Mouse (Mus musculus): ENCODE measurements around the gene Atp2a3. TPM values are rescaled to one million over a fixed set of nuclear protein-coding genes. Genes with fewer than 3 reads are reported as not detected.

Gene Atp2a3
- polyA plus RNA-seq (2012; fragmentation: generic; extraction: Trizol), result 0.54 TPM
- long read RNA-seq, experiment 1, partial matches to known transcripts, result 1 of 1 reads
- long read RNA-seq, experiment 1, other reads (novel, unspliced or antisense), result 0 of 1 reads
- long read RNA-seq, experiment 2, partial matches to known transcripts, result 0 of 2 reads
- long read RNA-seq, experiment 2, other reads (novel, unspliced or antisense), result 2 of 2 reads

DNA sequence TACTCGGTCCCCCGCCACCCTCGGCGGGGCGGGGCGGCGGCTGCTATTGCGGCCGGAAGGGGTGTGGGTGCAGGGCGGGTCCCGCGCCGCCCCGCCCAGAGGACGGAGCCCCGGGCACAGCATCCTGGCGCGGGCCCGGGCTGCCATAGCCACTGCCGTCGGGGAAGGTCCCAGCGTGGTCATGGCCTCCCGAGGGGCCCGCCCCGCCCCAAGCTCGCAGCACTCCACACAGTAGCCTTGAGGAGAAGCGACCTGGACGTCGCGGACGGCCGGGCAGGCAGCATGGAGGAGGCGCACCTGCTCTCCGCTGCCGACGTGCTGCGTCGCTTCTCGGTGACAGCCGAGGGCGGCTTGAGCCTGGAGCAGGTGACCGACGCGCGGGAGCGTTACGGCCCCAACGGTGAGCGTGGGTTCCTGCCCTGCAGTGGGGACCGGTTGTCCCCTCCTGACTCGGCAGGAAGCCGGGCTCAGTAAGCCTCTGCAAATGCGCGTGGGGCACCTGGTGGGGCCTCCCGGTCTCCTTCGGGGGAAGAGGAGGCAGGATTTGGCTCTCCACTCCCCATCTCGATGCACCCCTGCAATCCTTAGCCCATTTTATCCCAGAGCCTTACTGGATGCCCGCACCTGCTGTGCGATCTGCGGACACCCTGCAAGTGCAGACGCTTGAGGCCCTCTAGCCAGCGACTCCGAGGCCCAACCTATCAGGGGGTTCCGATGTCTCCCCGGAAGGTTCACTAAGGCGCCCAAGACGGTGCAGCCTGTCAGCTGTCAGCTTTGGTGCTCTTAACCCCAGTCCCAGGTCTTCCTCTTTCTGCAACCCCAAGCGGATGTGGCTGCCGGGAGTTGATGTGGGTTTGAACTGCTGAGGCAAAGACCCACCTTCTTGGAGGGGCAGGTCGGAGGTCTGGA is at the start of gene Atp2a3:
Gene Atp2a3, plus strand, starts transcription at position 98 of the 909 bp plus-strand sequence.
- H3K79me3 ChIP-seq (ENCODE audit: low read depth), result no peaks in the 10 kb centered on the region
- no peaks in the 10 kb centered on the region for H3K36me3 ChIP-seq (ENCODE audit: control insufficient read depth, insufficient read depth)
- TF ChIP-seq CEBPB (IDR thresholded peaks at IDR 0.05; ENCODE audit: low read depth), result no peak
- TF ChIP-seq MYOD1 (IDR thresholded peaks at IDR 0.05; ENCODE audit: control insufficient read depth, insufficient read length, low read depth), result no peak
- no peak for TF ChIP-seq MAX (IDR thresholded peaks at IDR 0.05)
- TF ChIP-seq CTCF (IDR thresholded peaks at IDR 0.05; ENCODE audit: control insufficient read depth, insufficient read depth, insufficient read length), result no peak
- no peak for TF ChIP-seq MYOG (IDR thresholded peaks at IDR 0.05; ENCODE audit: control insufficient read depth, extremely low read depth, insufficient read length)
- no peak within 1 kb of the TSS for H3K4me3 ChIP-seq (ENCODE audit: insufficient read depth, poor library complexity, severe bottlenecking)
- H3ac ChIP-seq (ENCODE audit: control insufficient read depth, insufficient read length, low read depth), result no peak within 1 kb of the TSS
- peaks cover 38% of the 10 kb centered on the region for H3K27me3 ChIP-seq (ENCODE audit: control insufficient read depth, insufficient read depth, insufficient read length)
- H3K79me2 ChIP-seq (ENCODE audit: control insufficient read depth, insufficient read depth), result no peaks in the 10 kb centered on the region

DNA sequence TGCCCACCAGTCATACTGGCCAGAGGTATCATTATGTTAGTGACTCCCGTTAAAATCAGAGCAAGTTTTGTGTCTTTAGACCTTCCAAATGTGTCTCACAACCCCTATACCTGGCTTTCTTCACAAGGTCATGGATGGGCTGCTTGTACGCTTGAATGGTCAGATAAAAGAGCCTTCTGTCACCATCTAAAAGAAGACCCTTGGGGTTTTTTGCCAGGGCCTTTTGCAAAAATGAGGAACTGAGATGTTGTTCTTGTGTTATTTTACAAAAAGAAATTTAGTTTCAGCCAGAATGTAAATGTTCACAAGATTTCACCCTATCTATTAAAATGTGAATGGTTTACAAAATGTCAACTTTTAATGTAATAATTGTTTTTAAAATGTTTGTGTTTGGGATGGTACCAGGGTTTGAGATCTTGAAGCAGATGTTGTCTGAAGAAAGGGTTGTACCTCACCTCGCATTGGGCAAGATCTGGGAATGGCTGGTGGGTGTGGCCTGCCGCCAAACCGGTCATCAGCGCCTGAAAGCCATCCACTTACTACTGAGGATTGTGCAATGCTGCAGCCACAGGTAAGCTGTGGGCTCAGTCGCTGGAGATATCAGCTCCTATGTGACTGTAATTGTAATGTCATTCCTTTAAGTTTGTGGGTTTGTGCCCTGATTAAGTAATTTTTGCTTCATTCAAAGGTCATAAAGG is 43.5 kb upstream of the Atp2a3 start:
- H3K36me3 ChIP-seq (ENCODE audit: control insufficient read depth, insufficient read depth), result peaks cover 90% of the 10 kb centered on the region
- no peaks in the 10 kb centered on the region for H3K79me3 ChIP-seq (ENCODE audit: low read depth)
- no peaks in the 10 kb centered on the region for H3K27me3 ChIP-seq (ENCODE audit: control insufficient read depth, insufficient read depth, insufficient read length)
- no peak for TF ChIP-seq FOSL1 (IDR thresholded peaks at IDR 0.05; ENCODE audit: insufficient read depth, low read length, poor library complexity, severe bottlenecking)
- TF ChIP-seq CEBPB (IDR thresholded peaks at IDR 0.05; ENCODE audit: low read depth), result no peak
- TF ChIP-seq CTCF (IDR thresholded peaks at IDR 0.05; ENCODE audit: control insufficient read depth, insufficient read depth, insufficient read length), result no peak
- no peak for TF ChIP-seq MYOD1 (IDR thresholded peaks at IDR 0.05; ENCODE audit: control insufficient read depth, insufficient read length, low read depth)
- TF ChIP-seq USF1 (IDR thresholded peaks at IDR 0.05; ENCODE audit: low read depth), result no peak
- no peak for TF ChIP-seq MYOG (IDR thresholded peaks at IDR 0.05; ENCODE audit: control insufficient read depth, extremely low read depth, insufficient read length)
- no peak for TF ChIP-seq MAX (IDR thresholded peaks at IDR 0.05)
- H3K79me2 ChIP-seq (ENCODE audit: control insufficient read depth, insufficient read depth), result no peaks in the 10 kb centered on the region
- H3ac ChIP-seq (ENCODE audit: control insufficient read depth, insufficient read length, low read depth), result no peak overlapping the region
- H3K4me3 ChIP-seq (ENCODE audit: insufficient read depth, poor library complexity, severe bottlenecking), result no peak overlapping the region

DNA sequence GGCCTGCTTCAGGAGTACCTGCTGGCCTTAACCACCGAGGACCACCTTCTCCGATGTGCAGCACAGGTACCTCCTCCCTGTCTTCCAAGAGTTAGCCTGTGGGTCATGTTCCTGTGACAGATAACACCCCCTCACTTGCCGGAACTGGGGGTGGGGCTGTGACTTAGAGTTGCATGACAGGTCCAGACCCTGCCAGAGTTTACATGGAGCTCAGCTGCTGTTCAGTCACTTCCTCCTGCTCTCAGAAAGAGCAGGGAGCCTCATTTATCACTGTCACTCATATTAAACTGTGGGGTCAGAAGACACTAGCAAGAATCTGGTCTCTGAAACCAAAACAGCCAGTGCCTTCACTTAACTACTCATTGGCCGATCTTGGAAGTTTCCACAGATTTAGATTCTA is 37.9 kb upstream of the Atp2a3 start:
- Histone ChIP-seq H3ac (ENCODE audit: control insufficient read depth, insufficient read length, low read depth) (no peak overlapping the region), H3K27me3 (ENCODE audit: control insufficient read depth, insufficient read depth, insufficient read length) (no peaks in the 10 kb centered on the region), H3K79me3 (ENCODE audit: low read depth) (no peaks in the 10 kb centered on the region), H3K4me3 (ENCODE audit: insufficient read depth, poor library complexity, severe bottlenecking) (no peak overlapping the region), H3K79me2 (ENCODE audit: control insufficient read depth, insufficient read depth) (no peaks in the 10 kb centered on the region), H3K36me3 (ENCODE audit: control insufficient read depth, insufficient read depth) (peaks cover 74% of the 10 kb centered on the region)
- TF ChIP-seq FOSL1 (IDR thresholded peaks at IDR 0.05; ENCODE audit: insufficient read depth, low read length, poor library complexity, severe bottlenecking), result no peak
- no peak for TF ChIP-seq CEBPB (IDR thresholded peaks at IDR 0.05; ENCODE audit: low read depth)
- TF ChIP-seq USF1 (IDR thresholded peaks at IDR 0.05; ENCODE audit: low read depth), result no peak
- no peak for TF ChIP-seq MYOD1 (IDR thresholded peaks at IDR 0.05; ENCODE audit: control insufficient read depth, insufficient read length, low read depth)
- no peak for TF ChIP-seq MAX (IDR thresholded peaks at IDR 0.05)
- TF ChIP-seq MYOG (IDR thresholded peaks at IDR 0.05; ENCODE audit: control insufficient read depth, extremely low read depth, insufficient read length), result no peak
- no peak for TF ChIP-seq CTCF (IDR thresholded peaks at IDR 0.05; ENCODE audit: control insufficient read depth, insufficient read depth, insufficient read length)

DNA sequence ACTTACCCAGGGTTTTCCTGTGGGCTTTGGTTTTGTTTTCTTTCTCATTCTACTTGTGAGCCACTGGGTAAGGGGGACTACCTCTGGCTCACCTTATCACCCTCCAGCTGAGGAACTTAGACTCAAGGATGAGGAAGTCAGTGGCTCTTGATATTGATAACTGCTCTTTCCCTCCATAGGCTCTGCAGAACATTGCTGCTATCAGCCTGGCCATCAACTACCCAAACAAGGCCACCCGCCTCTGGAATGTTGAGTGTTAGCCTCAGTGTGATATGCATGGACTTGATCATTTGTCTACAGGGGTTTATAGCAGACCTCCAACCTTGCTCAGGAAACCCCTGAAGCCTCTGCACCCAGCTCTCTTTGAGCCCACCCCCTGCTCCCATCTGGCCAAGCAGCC is 36.5 kb upstream of the Atp2a3 start:
- Histone ChIP-seq H3K79me3 (ENCODE audit: low read depth) (no peaks in the 10 kb centered on the region), H3K4me3 (ENCODE audit: insufficient read depth, poor library complexity, severe bottlenecking) (no peak overlapping the region), H3ac (ENCODE audit: control insufficient read depth, insufficient read length, low read depth) (no peak overlapping the region), H3K27me3 (ENCODE audit: control insufficient read depth, insufficient read depth, insufficient read length) (no peaks in the 10 kb centered on the region), H3K36me3 (ENCODE audit: control insufficient read depth, insufficient read depth) (peaks cover 64% of the 10 kb centered on the region), H3K79me2 (ENCODE audit: control insufficient read depth, insufficient read depth) (no peaks in the 10 kb centered on the region)
- TF ChIP-seq MAX (IDR thresholded peaks at IDR 0.05) (no peak), CEBPB (IDR thresholded peaks at IDR 0.05; ENCODE audit: low read depth) (no peak), USF1 (IDR thresholded peaks at IDR 0.05; ENCODE audit: low read depth) (no peak), MYOD1 (IDR thresholded peaks at IDR 0.05; ENCODE audit: control insufficient read depth, insufficient read length, low read depth) (no peak), FOSL1 (IDR thresholded peaks at IDR 0.05; ENCODE audit: insufficient read depth, low read length, poor library complexity, severe bottlenecking) (no peak), MYOG (IDR thresholded peaks at IDR 0.05; ENCODE audit: control insufficient read depth, extremely low read depth, insufficient read length) (no peak), CTCF (IDR thresholded peaks at IDR 0.05; ENCODE audit: control insufficient read depth, insufficient read depth, insufficient read length) (no peak)

DNA sequence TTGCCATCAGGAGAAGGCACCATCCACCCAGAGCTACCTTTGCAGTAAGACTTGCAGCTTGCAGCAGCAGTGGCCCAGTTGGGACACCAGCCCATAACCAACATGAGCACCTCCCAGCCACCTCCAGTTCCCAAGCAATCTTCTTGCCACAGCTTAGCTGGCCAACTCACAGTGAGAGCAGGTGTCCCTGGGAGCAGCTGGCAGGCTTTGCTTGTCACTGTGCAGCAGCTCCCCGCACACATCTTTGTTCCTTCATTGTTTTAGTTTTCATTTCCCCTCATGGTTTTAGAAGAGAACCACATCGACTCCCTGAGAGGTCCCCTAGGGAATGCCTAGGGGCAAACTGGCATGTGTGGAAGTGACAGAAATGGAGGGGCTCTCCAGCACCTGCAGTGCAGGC is 35.9 kb upstream of the Atp2a3 start:
- no peaks in the 10 kb centered on the region for H3K79me2 ChIP-seq (ENCODE audit: control insufficient read depth, insufficient read depth)
- H3K36me3 ChIP-seq (ENCODE audit: control insufficient read depth, insufficient read depth), result peaks cover 58% of the 10 kb centered on the region
- no peaks in the 10 kb centered on the region for H3K27me3 ChIP-seq (ENCODE audit: control insufficient read depth, insufficient read depth, insufficient read length)
- no peak overlapping the region for H3K4me3 ChIP-seq (ENCODE audit: insufficient read depth, poor library complexity, severe bottlenecking)
- no peak for TF ChIP-seq CEBPB (IDR thresholded peaks at IDR 0.05; ENCODE audit: low read depth)
- no peak for TF ChIP-seq MAX (IDR thresholded peaks at IDR 0.05)
- no peak for TF ChIP-seq USF1 (IDR thresholded peaks at IDR 0.05; ENCODE audit: low read depth)
- no peak for TF ChIP-seq CTCF (IDR thresholded peaks at IDR 0.05; ENCODE audit: control insufficient read depth, insufficient read depth, insufficient read length)
- TF ChIP-seq MYOD1 (IDR thresholded peaks at IDR 0.05; ENCODE audit: control insufficient read depth, insufficient read length, low read depth), result no peak
- TF ChIP-seq FOSL1 (IDR thresholded peaks at IDR 0.05; ENCODE audit: insufficient read depth, low read length, poor library complexity, severe bottlenecking), result no peak
- TF ChIP-seq MYOG (IDR thresholded peaks at IDR 0.05; ENCODE audit: control insufficient read depth, extremely low read depth, insufficient read length), result no peak
- H3K79me3 ChIP-seq (ENCODE audit: low read depth), result no peaks in the 10 kb centered on the region
- no peak overlapping the region for H3ac ChIP-seq (ENCODE audit: control insufficient read depth, insufficient read length, low read depth)
